Mouse (Mus musculus) CD4-positive naive resting alpha-beta T cell, adult 57 days (primary cell): Measurements from ENCODE around the gene Nt5dc1. TPM values are rescaled to one million over a fixed set of nuclear protein-coding genes. Genes with fewer than 3 reads are reported as not detected.

Experiments used
- total RNA-seq: library from RNA; stranded (reverse); gene quantifications from one replicate; pipeline ENCODE4 v1.2.4, GENCODE M21; 2023

The Nt5dc1 gene
- total RNA-seq: 57.3 TPM

GRCm38 (mm10) chr10:34418204-34418756 is at the start of gene Nt5dc1:
TSS of gene Nt5dc1 (minus strand) at chr10:34418552.

DNA sequence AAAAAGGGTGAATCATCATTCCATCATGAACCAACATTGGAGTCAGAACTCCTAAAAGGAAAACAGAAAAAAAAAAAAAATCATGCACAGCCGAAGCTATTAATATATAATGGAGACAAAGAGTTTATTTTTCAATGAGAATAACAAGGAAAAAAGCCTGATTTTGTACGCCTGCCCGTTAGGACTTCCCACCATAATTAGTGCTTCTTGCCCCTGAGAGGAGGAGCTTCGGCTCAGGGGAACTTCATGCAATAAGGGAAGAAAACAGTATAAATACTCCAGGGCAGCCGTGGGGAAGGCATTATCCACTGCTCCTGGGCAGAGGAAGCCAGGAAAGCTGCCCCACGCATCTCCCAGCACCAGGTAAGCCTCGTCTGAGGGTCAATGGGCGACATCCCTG is 28.7 kb downstream of the Nt5dc1 start, which contains the start of gene Col10a1:
Gene Col10a1 (plus strand): TSS at position 301 of the 400 bp plus-strand sequence.

DNA sequence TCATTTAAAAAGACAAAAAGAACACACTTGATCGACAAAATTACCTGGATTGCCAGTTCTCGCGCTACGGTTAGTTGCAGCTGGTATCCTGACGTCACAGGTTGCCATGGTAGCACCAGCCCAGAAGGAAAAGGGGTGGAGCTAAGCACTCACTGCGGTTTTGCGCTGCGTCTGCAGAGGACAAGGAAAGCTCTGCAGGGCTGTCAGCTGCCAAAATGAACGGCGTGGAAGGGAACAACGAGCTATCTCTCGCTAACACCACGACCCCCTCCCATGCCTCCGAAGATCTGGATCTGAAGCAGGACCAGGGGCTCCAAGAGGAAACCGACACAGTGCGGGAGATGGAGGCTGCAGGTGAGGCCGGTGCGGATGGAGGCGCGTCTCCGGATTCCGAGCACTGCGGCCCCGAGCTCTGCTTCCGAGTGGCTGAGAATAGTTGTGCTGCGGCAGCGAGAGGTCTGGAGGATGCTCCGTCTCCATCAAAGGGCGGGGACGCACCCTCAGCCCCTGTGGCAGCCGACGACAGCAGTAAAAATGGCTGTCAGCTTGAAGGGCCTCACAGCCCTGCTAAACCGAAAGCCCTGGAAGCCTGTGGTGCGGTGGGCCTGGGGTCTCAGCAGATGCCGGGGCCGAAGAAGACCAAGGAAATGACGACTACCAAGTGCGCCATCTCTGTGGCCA is 120.9 kb downstream of the Nt5dc1 start, which contains the start of gene Tspyl4:
Gene Tspyl4 (plus strand): TSS at position 144 of the 681 bp plus-strand sequence.

DNA sequence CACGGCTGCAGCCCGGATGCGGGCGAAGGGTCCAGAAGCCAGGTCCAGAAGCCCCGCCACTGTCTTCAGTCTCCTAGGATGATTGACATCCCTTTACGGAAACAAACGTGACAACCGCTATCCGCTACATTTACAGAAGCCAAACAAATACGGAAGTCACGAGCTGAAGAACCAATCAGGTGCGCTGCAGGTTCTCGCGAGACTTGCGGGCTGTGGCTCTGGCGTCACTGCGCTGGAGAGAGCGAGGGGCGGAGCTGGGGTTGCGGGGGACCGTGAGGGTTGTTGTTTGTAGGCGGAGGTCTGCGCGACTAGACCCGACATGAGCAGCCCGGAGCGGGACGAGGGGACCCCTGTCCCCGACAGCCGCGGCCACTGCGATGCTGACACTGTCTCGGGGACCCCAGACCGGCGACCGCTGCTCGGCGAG is 136.4 kb downstream of the Nt5dc1 start, which contains the start of gene Tspyl1:
Gene Tspyl1 (plus strand): TSS at position 229 of the 427 bp plus-strand sequence.

Other genes starting within 250 kb of the Nt5dc1 start
- 20.6 TPM for gene Dse, start 210.8 kb downstream of the Nt5dc1 start, total RNA-seq
- gene Tspyl1, start 136.4 kb downstream of the Nt5dc1 start, total RNA-seq: 110 TPM
- 12.9 TPM for gene Tspyl4, start 121.1 kb downstream of the Nt5dc1 start, total RNA-seq
- gene Col10a1, start 28.6 kb downstream of the Nt5dc1 start, total RNA-seq: not detected
- gene Frk, start 64.8 kb upstream of the Nt5dc1 start, total RNA-seq: not detected